Mouse (Mus musculus) CH12.LX (cell line): Measurements from ENCODE around the gene Catip.
"Not testable (repeated sequence)": the region's sequence is repeated elsewhere in the genome, so short reads cannot be mapped to it uniquely, and the experiment has no call there.

Source experiments
- CTCF ChIP-seq, 2 experiments: IDR thresholded peaks in 1 of 2; conservative IDR thresholded peaks in 1 of 2; 2 replicates each; pipeline ENCODE4 v1.5.1; 2011 to 2012; ENCODE audit warnings: low read depth in 2 of 2, low read length in 2 of 2, improper control_type of control experiment in 1 of 2, inconsistent platforms in 1 of 2, mild to moderate bottlenecking in 1 of 2, moderate library complexity in 1 of 2
- POLR2A ChIP-seq: IDR thresholded peaks from 2 replicates; pipeline ENCODE4 v1.6.1; 2011; ENCODE audit warnings: low read depth, mild to moderate bottlenecking, improper control_type of control experiment, low read length
- RCOR1 ChIP-seq: conservative IDR thresholded peaks from 2 replicates; pipeline ENCODE4 v1.6.1; 2012; ENCODE audit warnings: low read depth, mild to moderate bottlenecking, inconsistent platforms, low read length, improper control_type of control experiment

DNA sequence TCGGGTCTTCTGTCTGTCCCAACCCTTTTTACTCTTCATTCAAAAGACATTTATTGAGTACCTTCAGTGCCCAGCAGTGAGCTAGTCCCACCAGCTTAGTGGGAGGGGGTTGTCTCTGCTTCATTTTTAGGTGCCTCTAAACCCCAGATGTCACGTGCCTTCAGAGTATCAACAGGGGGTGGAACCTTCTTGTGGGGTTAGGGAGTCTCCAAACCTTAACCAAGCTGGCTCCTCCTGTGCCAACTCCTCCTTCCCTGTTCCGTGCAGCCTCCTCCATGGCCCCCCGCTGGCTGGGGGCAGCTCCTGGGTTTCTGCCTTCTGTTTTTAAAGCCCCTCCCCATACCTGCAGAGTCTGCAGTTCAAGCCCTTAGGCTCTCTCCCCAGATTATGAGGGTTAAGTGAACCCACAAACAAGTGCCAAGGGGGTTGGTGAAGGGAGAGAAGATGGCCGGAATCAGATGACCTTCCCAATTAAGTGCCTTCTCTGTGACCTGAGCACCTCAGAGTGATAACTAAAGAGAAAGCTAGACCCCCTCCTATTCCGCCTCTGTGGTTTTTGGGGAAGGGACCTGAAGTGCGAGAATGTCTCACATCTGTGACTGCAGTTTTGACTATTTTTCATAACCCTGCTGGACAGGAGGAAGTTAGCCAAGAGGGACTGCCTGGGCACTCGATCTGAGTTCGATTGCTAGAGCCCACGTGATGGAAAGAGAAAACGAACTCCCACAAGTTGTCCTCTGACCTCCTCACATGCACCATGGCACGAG, 34.7 kb downstream of the Catip start:
- not testable (repeated sequence) for TF ChIP-seq POLR2A; CTCF (conservative IDR thresholded peaks at IDR 0.05 in 1 of 2, IDR thresholded peaks at IDR 0.05 in 1 of 2; ENCODE audit: low read depth in 2 of 2, low read length in 2 of 2); RCOR1
